Mouse (Mus musculus) forebrain, postnatal 0 days (tissue): Measurements from ENCODE around the gene Snx17. TPM values are rescaled to one million over a fixed set of nuclear protein-coding genes. Genes with fewer than 3 reads are reported as not detected.
A peak's percentile ranks its signal among the peaks of the same experiment; 100 is the strongest.
"Not testable (repeated sequence)": the region's sequence is repeated elsewhere in the genome, so short reads cannot be mapped to it uniquely, and the experiment has no call there.

ENCODE experiments used
- ATAC-seq: fragments of 200-750 bp; cut with Nextera tagmentation; 2 replicates; pipeline ENCODE4 v1.8.0; 2017; ENCODE audit warnings: mild to moderate bottlenecking, moderate library complexity
- DNase-seq: peaks from one replicate; pipeline ENCODE4 v3.0.0-alpha.2; 2015
- H3K27ac ChIP-seq: fragments of 300-500 bp; sonication (generic); 2 replicates; pipeline ENCODE4 v1.5.1; 2014; ENCODE audit warnings: low read depth, mild to moderate bottlenecking, antibody characterized with exemption, low read length, moderate library complexity, mixed read lengths
- H3K27me3 ChIP-seq: fragments of 300-500 bp; sonication (generic); 2 replicates; pipeline ENCODE4 v1.6.1; 2014; ENCODE audit warnings: mild to moderate bottlenecking, low read length, mixed read lengths; ENCODE audit not compliant: insufficient read depth
- H3K36me3 ChIP-seq: fragments of 300-500 bp; sonication (generic); 2 replicates; pipeline ENCODE4 v1.6.1; 2014; ENCODE audit warnings: mild to moderate bottlenecking, moderate library complexity; ENCODE audit not compliant: insufficient read depth
- H3K4me1 ChIP-seq: fragments of 300-500 bp; sonication (generic); 2 replicates; pipeline ENCODE4 v1.6.1; 2014; ENCODE audit warnings: antibody characterized with exemption; ENCODE audit not compliant: insufficient read depth
- H3K4me2 ChIP-seq: fragments of 300-500 bp; sonication (generic); 2 replicates; pipeline ENCODE4 v1.6.1; 2014; ENCODE audit warnings: low read depth, mild to moderate bottlenecking, moderate library complexity
- H3K4me3 ChIP-seq: fragments of 300-500 bp; sonication (generic); 2 replicates; pipeline ENCODE4 v1.5.1; 2014; ENCODE audit warnings: low read depth, low read length, mixed read lengths
- H3K9ac ChIP-seq: fragments of 300-500 bp; sonication (generic); 2 replicates; pipeline ENCODE4 v1.6.1; 2014; ENCODE audit warnings: mild to moderate bottlenecking
- H3K9me3 ChIP-seq: fragments of 300-500 bp; sonication (generic); 2 replicates; pipeline ENCODE4 v1.6.1; 2016; ENCODE audit warnings: low read length
- CTCF ChIP-seq: sonication (generic); IDR thresholded peaks from 2 replicates; pipeline ENCODE4 v1.5.1; 2016; ENCODE audit warnings: antibody characterized with exemption, control low read depth, low read depth
- WGBS: fragments of 180-500 bp; shearing (Covaris S2); extraction: QIAGEN DNeasy Blood & Tissue Kit; methylation state at CpG from one replicate; pipeline ENCODE4 v1.1.7; 2014; 5-methylcytosine and 5-hydroxymethylcytosine counted together
- polyA plus RNA-seq: library from polyadenylated mRNA; unstranded; fragments of >200 nt; fragmentation: Nextera tagmentation; extraction: Ambion mirVana; gene quantifications from 2 replicates; pipeline ENCODE4 v1.2.1, GENCODE M21; 2015
- total RNA-seq: library from RNA; depleted of rRNA; stranded (reverse); fragments of >200 nt; gene quantifications from 2 replicates; pipeline ENCODE4 v1.2.3, GENCODE M21; 2014

Snx17 gene
- total and polyA plus RNA-seq, 2 experiments from 2014 or later: 104 to 108 TPM

DNA sequence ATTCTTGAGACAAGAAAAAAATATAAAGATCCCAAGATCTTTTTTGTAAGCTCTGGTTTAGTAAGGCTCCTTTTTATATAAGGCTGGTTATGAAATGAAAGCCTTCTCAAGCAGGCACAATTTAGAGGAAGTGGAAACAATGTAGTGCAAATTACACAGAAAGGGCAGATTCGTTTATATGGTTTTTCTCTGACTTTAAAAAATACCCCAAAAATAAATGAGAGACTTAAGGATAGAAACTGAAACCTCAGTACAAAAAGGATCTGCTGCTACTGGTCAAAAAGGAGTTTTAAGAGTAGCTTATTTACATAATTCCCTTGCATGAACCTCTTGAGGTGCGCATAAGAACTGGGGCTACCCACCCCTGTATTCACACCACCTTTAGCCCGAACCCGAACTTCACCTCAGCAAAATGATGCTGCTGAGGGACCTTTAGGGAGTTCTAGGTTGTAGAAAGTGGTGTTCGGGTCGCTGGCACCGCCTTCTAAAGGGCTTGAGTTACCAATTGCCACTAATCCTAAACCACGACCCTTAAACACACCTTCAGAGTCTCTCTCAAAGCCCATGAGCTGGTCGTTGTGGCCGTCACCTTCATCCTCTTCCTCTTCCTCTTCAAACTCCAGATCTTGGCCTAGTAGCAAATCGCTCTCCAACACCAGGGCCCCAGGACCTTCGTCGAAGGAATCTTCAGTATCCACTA, 8.2 kb downstream of the Snx17 start:
- ATAC-seq (no peak), DNase-seq (no peak)
- H3K9ac ChIP-seq: peak overlapping the region; percentile 92
- peak overlapping the region; percentile 83 for H3K4me2 ChIP-seq
- no peak for TF ChIP-seq CTCF
- H3K27ac ChIP-seq: peak overlapping the region; percentile 85
- H3K27me3 ChIP-seq: no peaks in the 10 kb centered on the region
- H3K9me3 ChIP-seq: peaks cover 4% of the 10 kb centered on the region; the same call in 1 of the 2 replicates
- H3K36me3 ChIP-seq: peaks cover 79% of the 10 kb centered on the region
- 23% methylated on average over 13 of the region's 13 CpGs for WGBS
- peaks cover 6% of the 10 kb centered on the region; the same call in 1 of the 2 replicates for H3K4me1 ChIP-seq
- peak overlapping the region; percentile 83 for H3K4me3 ChIP-seq

DNA sequence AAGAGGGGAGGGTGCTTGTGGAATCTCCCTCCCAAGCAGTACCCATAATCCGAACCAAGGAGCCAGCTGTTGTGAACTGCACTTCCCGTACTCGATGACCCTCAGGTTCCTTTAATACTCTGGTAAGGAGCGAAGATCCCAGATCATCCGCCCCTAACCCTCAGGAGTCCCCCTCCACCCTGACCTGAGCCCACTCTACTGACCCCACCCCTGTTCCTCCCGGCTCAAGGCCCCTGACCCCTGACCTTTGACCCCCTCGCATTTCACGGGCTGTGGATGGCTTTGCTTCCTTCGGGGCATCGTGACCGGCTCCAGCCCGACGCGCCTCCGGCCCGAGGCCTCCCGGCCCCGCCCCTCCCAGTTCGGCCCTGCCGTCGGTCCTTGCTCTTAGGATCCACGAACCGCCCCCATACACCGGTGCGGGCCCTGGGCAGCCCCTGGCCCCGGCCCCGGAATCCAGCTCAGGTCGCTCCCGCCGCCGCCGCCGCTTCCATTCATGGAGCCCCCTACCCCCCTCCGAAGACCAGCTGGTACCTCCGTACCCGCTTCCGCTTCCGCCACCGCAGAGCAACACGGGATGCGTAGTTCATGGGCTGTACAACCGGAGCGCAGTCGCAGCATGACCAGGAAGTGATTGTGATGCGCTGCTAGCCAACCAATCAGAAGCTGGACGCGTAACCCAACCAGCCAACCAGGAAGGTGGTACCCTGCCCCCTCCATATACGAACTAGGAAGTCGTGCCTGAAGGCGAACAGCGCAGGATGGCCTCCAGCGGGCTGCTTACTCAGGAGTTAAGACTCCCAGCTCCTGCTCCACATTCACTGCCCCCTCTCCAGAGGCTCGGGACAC, 8.9 kb downstream of the Snx17 start, which contains the start of gene Zfp513:
Gene Zfp513, minus strand, starts transcription at position 562 of the 849 bp plus-strand sequence.
- peaks cover 77% of the 10 kb centered on the region for H3K36me3 ChIP-seq
- H3K27ac ChIP-seq: peak within 1 kb of the TSS; percentile 85
- ATAC-seq (peak; percentile 98), DNase-seq (peak; percentile 99)
- 2% methylated on average over 53 of the region's 53 CpGs for WGBS
- no peak for TF ChIP-seq CTCF
- H3K4me1 ChIP-seq: peaks cover 6% of the 10 kb centered on the region; the same call in 1 of the 2 replicates
- H3K27me3 ChIP-seq: no peaks in the 10 kb centered on the region
- peak within 1 kb of the TSS; percentile 92 for H3K9ac ChIP-seq
- H3K9me3 ChIP-seq: peaks cover 4% of the 10 kb centered on the region; the same call in 1 of the 2 replicates
- H3K4me3 ChIP-seq: peak within 1 kb of the TSS; percentile 83
- peak within 1 kb of the TSS; percentile 83 for H3K4me2 ChIP-seq

DNA sequence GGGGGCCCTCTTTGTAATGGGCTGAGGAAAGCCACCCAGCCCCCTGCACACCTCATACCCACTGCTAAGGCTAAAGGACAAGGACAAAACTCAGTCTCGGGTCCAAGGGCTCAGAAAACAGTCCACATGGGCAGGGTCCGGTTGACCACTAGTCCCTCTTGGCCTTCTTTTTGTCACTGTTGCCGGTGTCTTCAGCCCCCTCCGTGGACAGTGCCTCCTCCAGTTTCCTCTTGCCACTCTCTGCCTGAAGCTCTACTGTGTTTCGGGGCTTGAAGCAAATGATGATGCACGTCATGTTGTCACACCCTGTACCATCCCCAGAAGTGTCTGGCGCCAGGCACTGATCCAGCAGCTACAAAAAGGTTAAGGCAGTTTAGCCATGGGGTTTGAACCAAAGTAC, 9.9 kb downstream of the Snx17 start:
- Histone ChIP-seq H3K27me3 (no peaks in the 10 kb centered on the region), H3K9me3 (peaks cover 4% of the 10 kb centered on the region; the same call in 1 of the 2 replicates), H3K4me3 (no peak overlapping the region; the same call in 1 of the 2 replicates), H3K27ac (peak overlapping the region; percentile 79; the same call in 1 of the 2 replicates), H3K9ac (no peak overlapping the region), H3K4me2 (peak overlapping the region; percentile 62), H3K36me3 (peaks cover 75% of the 10 kb centered on the region), H3K4me1 (peaks cover 6% of the 10 kb centered on the region; the same call in 1 of the 2 replicates)
- ATAC-seq (no peak), DNase-seq (no peak)
- WGBS: 90% methylated on average over 7 of the region's 7 CpGs
- TF ChIP-seq CTCF: no peak

DNA sequence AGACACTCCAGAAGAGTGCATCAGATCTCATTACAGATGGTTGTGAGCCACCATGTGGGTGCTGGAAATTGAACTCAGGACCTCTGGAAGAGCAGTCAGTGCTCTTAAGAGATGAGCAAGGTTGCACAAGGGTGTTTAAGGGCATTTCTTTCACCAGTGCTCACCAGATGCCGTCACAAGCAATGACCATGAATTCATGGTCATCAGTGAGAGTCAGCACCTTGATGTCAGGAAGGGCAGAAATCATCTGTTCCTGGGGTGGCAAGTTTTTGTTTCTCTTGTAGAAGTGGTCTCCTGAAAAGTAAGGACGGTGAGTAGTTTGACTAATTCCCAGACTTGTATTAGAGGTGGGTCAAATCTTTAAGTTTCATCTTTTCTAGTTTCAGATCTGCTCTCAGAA, 10.8 kb downstream of the Snx17 start:
- ATAC-seq (no peak), DNase-seq (no peak)
- H3K4me3 ChIP-seq: no peak overlapping the region
- H3K9ac ChIP-seq: no peak overlapping the region
- no peak overlapping the region for H3K27ac ChIP-seq
- WGBS: 89% methylated on average over 2 of the region's 2 CpGs
- H3K4me2 ChIP-seq: no peak overlapping the region
- TF ChIP-seq CTCF: no peak
- H3K4me1 ChIP-seq: peaks cover 6% of the 10 kb centered on the region; the same call in 1 of the 2 replicates
- H3K36me3 ChIP-seq: peaks cover 65% of the 10 kb centered on the region
- no peaks in the 10 kb centered on the region for H3K27me3 ChIP-seq
- peaks cover 4% of the 10 kb centered on the region; the same call in 1 of the 2 replicates for H3K9me3 ChIP-seq

DNA sequence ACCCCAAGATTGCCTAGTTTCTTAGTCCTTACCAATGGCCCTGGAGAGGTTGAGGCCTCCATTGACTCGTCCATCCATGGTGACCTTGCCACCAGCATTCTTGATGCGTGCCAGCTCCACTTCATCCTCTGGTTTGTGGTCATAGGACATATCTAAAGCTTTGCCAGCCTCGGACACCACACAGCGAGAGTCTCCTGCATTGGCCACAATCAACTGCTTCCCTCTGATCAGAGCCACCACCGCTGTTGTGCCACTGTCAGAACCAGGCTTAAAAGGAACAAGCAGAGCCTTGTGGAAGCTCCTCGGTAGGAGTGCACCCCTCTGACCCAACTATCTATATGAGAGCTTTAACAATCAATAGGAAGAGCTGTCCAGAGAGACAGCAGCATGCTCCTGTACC, 11.4 kb downstream of the Snx17 start:
- Histone ChIP-seq H3K4me2 (no peak overlapping the region), H3K9me3 (peaks cover 4% of the 10 kb centered on the region; the same call in 1 of the 2 replicates), H3K4me1 (peaks cover 6% of the 10 kb centered on the region; the same call in 1 of the 2 replicates), H3K9ac (no peak overlapping the region), H3K4me3 (no peak overlapping the region), H3K36me3 (peaks cover 60% of the 10 kb centered on the region), H3K27ac (no peak overlapping the region), H3K27me3 (no peaks in the 10 kb centered on the region)
- no peak for TF ChIP-seq CTCF
- no peak for ATAC-seq
- WGBS: 98% methylated on average over 6 of the region's 6 CpGs
- no peak for DNase-seq

DNA sequence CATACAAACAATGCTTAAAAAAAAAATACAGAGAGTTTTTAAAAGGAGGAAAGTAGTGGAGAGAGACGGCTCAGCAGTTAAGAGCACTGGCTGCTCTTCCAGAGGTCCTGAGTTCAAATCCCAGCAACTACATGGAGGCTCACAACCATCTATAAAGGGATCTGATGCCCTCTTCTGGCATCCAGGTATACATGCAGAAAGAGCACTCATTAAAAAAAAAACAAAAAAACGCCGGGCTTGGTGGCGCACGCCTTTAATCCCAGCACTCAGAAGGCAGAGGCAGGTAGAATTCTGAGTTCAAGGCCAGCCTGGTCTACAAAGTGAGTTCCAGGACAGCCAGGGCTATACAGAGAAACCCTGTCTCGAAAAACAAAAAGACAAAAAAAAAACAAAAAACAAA, 23.5 kb downstream of the Snx17 start:
- not testable (repeated sequence) for H3K4me2 ChIP-seq, H3K36me3 ChIP-seq, H3K4me3 ChIP-seq, H3K9me3 ChIP-seq, H3K27me3 ChIP-seq, ATAC-seq, H3K27ac ChIP-seq, DNase-seq, H3K9ac ChIP-seq, H3K4me1 ChIP-seq
- WGBS: 91% methylated on average over 6 of the region's 6 CpGs
